21 mouse cellular contexts compared by ENCODE assay signal in genomic region chr5:43052668-43053067, GRCm38 (mm10).
DNase-seq lines count a peak whose midpoint lies in the region; ATAC-seq lines count a peak whose summit lies in the region.
"Had no signal": no experiment of that assay in that cellular context is flagged by ENCODE, and none has a peak within 500 bp of the region (broad histone marks: within the 10 kb centered on the region; RNA-seq: fewer than 3 reads in every experiment).

No protein-coding gene starts in this region.

- H3K27me3 ChIP-seq in kidney, embryonic 16.5 days (ENCODE audit: insufficient read depth, low read length), result no peaks in the 10 kb centered on the region
- H3K27me3 ChIP-seq in liver, embryonic 16.5 days (ENCODE audit: control insufficient read depth, insufficient read depth, low read depth, low read length), result no peaks in the 10 kb centered on the region
- H3K27me3 ChIP-seq in neural tube, embryonic 15.5 days (replicated peaks), result no peaks in the 10 kb centered on the region
- H3K27me3 ChIP-seq: embryonic facial prominence, embryonic 15.5 days; limb, embryonic 13.5 days; lung, embryonic 15.5 days had no signal

- no peak overlapping the region for H3K4me3 ChIP-seq in kidney, embryonic 16.5 days (ENCODE audit: low read length)
- no peak overlapping the region for H3K4me3 ChIP-seq in liver, embryonic 16.5 days (ENCODE audit: low read depth, low read length)
- H3K4me3 ChIP-seq in neural tube, embryonic 15.5 days (replicated peaks), result no peak overlapping the region
- H3K4me3 ChIP-seq: embryonic facial prominence, embryonic 15.5 days; gastrocnemius, adult 2 months; limb, embryonic 13.5 days; lung, embryonic 15.5 days; midbrain, embryonic 10.5 days had no signal

- peak; percentile 71 for DNase-seq in kidney, adult 11 months
- peak; percentile 9 to 11 for DNase-seq in urinary bladder, postnatal 36 days (ENCODE audit: low spot score in 2 of 2)
- DNase-seq in urinary bladder, adult 18-20 months (ENCODE audit: low spot score in 2 of 2), result no peak
- no peak for DNase-seq in left cerebral cortex, postnatal 36 days (ENCODE audit: low spot score in 2 of 2)
- DNase-seq in gastrocnemius, postnatal 25 days, result no peak
- DNase-seq: cerebellum, adult 18-20 months; cerebellum, postnatal 25 days; gastrocnemius, adult 2 months; heart, adult 18-20 months; heart, postnatal 36 days; right cerebral cortex, postnatal 25 days; thymus, postnatal 25 days had no signal

- no peaks in the 10 kb centered on the region for H3K9me3 ChIP-seq in kidney, embryonic 16.5 days (ENCODE audit: low read length)
- H3K9me3 ChIP-seq in liver, embryonic 16.5 days (replicated peaks; ENCODE audit: control insufficient read depth, low read length), result no peaks in the 10 kb centered on the region
- H3K9me3 ChIP-seq in neural tube, embryonic 15.5 days (replicated peaks), result no peaks in the 10 kb centered on the region
- H3K9me3 ChIP-seq: embryonic facial prominence, embryonic 15.5 days; limb, embryonic 13.5 days; lung, embryonic 15.5 days; midbrain, embryonic 10.5 days had no signal

- WGBS in kidney, embryonic 16.5 days, result 54% methylated on average over 1 of the region's 1 CpGs
- 21% methylated on average over 1 of the region's 1 CpGs for WGBS in liver, embryonic 16.5 days (ENCODE audit: insufficient replicate concordance)
- 74% methylated on average over 1 of the region's 1 CpGs for WGBS in neural tube, embryonic 15.5 days

- no peaks in the 10 kb centered on the region for H3K36me3 ChIP-seq in kidney, embryonic 16.5 days (ENCODE audit: insufficient read depth, low read length)
- H3K36me3 ChIP-seq in liver, embryonic 16.5 days (ENCODE audit: control insufficient read depth, insufficient read depth), result no peaks in the 10 kb centered on the region
- no peaks in the 10 kb centered on the region for H3K36me3 ChIP-seq in neural tube, embryonic 15.5 days
- H3K36me3 ChIP-seq: embryonic facial prominence, embryonic 15.5 days; limb, embryonic 13.5 days; lung, embryonic 15.5 days; midbrain, embryonic 10.5 days had no signal

- H3K4me2 ChIP-seq in kidney, embryonic 16.5 days (replicated peaks; ENCODE audit: low read depth, low read length), result no peak overlapping the region
- H3K4me2 ChIP-seq in liver, embryonic 16.5 days (ENCODE audit: low read depth, low read length), result no peak overlapping the region
- no peak overlapping the region for H3K4me2 ChIP-seq in neural tube, embryonic 15.5 days
- H3K4me2 ChIP-seq: embryonic facial prominence, embryonic 15.5 days; limb, embryonic 13.5 days; lung, embryonic 15.5 days had no signal

- intact Hi-C loops in left cerebral cortex, postnatal 36 days (cut with DNase I), result no loop called here

- no peak overlapping the region for H3K27ac ChIP-seq in kidney, embryonic 16.5 days (ENCODE audit: low read length)
- H3K27ac ChIP-seq in liver, embryonic 16.5 days (ENCODE audit: low read length), result no peak overlapping the region
- no peak overlapping the region for H3K27ac ChIP-seq in neural tube, embryonic 15.5 days (replicated peaks)
- H3K27ac ChIP-seq: embryonic facial prominence, embryonic 15.5 days; gastrocnemius, adult 2 months; limb, embryonic 13.5 days; lung, embryonic 15.5 days; macrophage; midbrain, embryonic 10.5 days had no signal

- no peaks in the 10 kb centered on the region for H3K4me1 ChIP-seq in kidney, embryonic 16.5 days (ENCODE audit: insufficient read depth, low read length)
- no peaks in the 10 kb centered on the region for H3K4me1 ChIP-seq in liver, embryonic 16.5 days (ENCODE audit: control insufficient read depth, low read depth, low read length)
- no peaks in the 10 kb centered on the region for H3K4me1 ChIP-seq in neural tube, embryonic 15.5 days
- H3K4me1 ChIP-seq: embryonic facial prominence, embryonic 15.5 days; limb, embryonic 13.5 days; lung, embryonic 15.5 days; midbrain, embryonic 10.5 days had no signal

- H3K9ac ChIP-seq in kidney, embryonic 16.5 days (replicated peaks; ENCODE audit: low read length), result no peak overlapping the region
- H3K9ac ChIP-seq in liver, embryonic 16.5 days (ENCODE audit: low read depth, low read length), result no peak overlapping the region
- H3K9ac ChIP-seq in neural tube, embryonic 15.5 days (replicated peaks), result no peak overlapping the region
- H3K9ac ChIP-seq: embryonic facial prominence, embryonic 15.5 days; limb, embryonic 13.5 days; lung, embryonic 15.5 days had no signal

- ATAC-seq in kidney, embryonic 16.5 days (ENCODE audit: low FRiP score, low TSS enrichment), result no peak
- peak; percentile 71 for ATAC-seq in liver, embryonic 16.5 days (ENCODE audit: low read depth)
- ATAC-seq in neural tube, embryonic 15.5 days (ENCODE audit: low FRiP score), result no peak
- ATAC-seq: hindbrain, embryonic 16.5 days had no signal

Comparison
In these comparisons a context has a peak if more than half of its experiments do, and no peak if none do; other contexts are left out.
1. DNase-seq: peak in kidney, adult 11 months (single experiment) and urinary bladder, postnatal 36 days (2 of 2); none in urinary bladder, adult 18-20 months (0 of 2), left cerebral cortex, postnatal 36 days (0 of 2) and gastrocnemius, postnatal 25 days (single experiment).